Mouse (Mus musculus) layer of hippocampus, adult 6 months (tissue): ENCODE results near the gene Mpc1. TPM values are rescaled to one million over a fixed set of nuclear protein-coding genes. Genes with fewer than 3 reads are reported as not detected.

ENCODE experiments used
- long read RNA-seq, 2 experiments: library from polyadenylated mRNA; unstranded; transcript quantifications; one replicate each; pipeline ENCODE4 v2.0.0; 2019 to 2020
- polyA plus RNA-seq: library from polyadenylated mRNA; unstranded; fragments of <200 nt; fragmentation: Nextera tagmentation; gene quantifications from 2 replicates; pipeline ENCODE4 v1.2.3, GENCODE M21; 2021

Mpc1 gene
- 640 and 708 TPM in 2 replicates for polyA plus RNA-seq
- long read RNA-seq, experiment 1, transcript Mpc1-204 (3 exons, 670 nt): minor isoform, 6 of 424 reads
- long read RNA-seq, experiment 1, transcript Mpc1-202 (5 exons, 555 nt): major isoform, 10 of 424 reads
- long read RNA-seq, experiment 1, partial matches to known transcripts: 1 of 424 reads
- long read RNA-seq, experiment 1, other reads (novel, unspliced or antisense): 407 of 424 reads
- long read RNA-seq, experiment 2, transcript Mpc1-202 (5 exons, 555 nt): major isoform, 6 of 150 reads
- long read RNA-seq, experiment 2, partial matches to known transcripts: 0 of 150 reads
- long read RNA-seq, experiment 2, other reads (novel, unspliced or antisense): 140 of 150 reads

DNA sequence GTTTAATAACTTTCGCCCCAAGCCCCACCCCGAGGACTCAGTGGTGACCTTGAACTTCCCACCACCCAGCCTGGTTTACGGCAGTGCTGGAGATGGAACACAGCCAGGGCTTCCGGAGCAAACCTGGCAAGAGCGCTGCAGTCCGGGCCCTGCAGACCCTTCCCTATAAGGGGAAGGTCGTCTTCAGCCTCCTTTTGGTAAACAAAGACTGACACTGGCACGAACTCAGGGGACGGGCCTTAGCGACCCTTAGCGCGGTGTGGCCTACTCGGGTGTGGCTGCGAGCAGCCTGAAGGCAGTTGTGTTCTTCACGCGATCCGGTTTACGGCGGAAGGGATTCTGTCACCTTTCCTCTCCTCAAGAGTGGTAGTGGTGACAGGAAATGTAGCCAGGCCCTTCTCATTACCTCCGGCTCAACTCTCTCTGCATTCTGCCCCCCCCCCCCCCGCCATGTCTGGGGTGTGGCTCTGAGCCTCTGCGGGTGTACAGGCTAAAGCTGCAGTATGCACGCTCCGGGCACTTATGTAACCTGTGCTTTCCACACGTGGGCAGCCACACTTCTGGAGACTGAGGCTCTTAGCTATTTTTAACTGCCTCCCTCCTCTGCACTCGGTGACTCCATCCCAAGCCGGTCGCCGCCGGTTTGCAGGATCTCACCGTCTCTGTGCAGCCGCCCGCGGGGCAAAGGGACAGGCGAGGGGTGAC is at the start of gene Mpc1:
Mpc1 (plus strand) TSS at position 84 of the 705 bp plus-strand sequence.

DNA sequence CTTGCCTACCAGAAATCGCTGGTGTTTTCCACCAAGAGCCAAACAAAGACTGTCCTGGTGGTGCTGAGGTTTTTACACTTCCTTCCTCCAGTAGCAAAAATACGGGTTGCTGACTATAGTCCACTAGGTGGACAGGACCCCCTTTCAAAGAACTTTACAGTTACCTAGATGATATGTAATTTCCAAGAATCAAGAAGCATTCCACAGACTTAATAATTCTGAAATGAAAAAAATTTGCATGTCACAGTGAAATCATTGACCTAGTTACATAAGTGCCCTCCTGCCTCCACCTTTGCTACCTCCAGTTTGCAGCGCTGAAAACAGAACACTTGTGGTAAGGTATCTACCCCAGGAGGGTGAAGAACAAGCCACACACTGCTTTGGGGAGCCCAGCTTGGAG is 47.0 kb upstream of the Mpc1 start, which contains the start of gene Ccr6:
Ccr6 (plus strand) TSS at position 301 of the 400 bp plus-strand sequence.

DNA sequence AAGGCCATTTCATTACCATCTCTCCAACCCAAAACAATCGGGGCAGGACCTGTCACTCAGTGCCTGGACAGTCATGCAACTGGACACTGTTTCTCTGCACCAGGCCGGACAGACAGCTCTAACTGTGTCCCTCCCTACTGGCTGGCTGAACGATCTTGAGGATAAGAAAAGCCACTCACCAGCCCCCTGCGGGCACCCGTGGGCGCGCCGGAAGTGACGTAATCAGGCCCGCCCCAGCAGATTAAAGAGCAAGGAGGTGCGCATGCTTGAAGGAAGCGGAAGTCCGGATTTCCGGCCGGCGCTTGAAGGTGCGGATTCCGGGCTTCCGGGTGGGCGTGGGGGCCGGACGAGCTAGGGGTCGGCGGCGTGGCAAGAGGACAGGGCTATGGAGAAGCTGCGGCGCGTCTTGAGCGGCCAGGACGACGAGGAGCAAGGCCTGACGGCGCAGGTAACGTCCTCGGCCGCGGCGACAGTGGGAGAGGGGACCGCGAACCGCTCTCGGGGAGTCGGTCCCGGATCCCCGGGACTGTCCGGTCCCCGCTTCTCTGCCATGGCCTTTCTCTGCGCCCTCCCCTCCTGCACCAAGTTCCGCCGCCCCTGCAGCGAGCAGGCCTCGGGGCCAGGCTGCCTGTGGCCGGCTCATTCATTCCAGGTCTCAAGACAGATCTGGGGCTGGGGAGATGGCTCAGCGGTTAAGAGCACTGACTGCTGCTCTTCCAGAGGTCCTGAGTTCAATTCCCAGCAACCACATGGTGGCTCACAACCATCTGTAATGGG is 28.3 kb downstream of the Mpc1 start, which contains the start of gene Sft2d1:
Sft2d1 (plus strand) TSS at position 265 of the 777 bp plus-strand sequence.

DNA sequence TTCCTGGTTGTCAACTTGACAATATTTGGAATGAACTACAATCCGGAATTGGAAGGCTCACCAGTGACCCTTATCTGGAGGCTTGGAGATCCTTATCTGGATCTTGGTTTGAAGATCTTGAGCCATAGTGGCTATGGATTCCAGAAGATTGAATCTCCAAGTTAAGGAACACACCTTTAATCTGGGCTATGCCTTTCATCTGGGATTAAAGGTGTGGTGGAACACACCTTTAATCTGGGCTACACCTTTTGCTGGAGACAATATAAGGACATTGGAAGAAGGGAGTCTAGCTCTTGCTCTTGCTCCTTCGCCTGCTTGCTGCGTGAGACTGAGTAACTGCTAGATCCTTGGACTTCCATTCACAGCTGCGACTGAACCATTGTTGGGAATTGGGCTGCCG is 54.5 kb downstream of the Mpc1 start, which contains the start of gene Prr18:
Prr18 (plus strand) TSS at position 301 of the 400 bp plus-strand sequence.

Other genes with a start within 250 kb of the Mpc1 start
- gene Gm49673, start 135.1 kb upstream of the Mpc1 start, polyA plus RNA-seq: 0.16 and 0.23 TPM in 2 replicates
- 23.4 and 32.0 TPM in 2 replicates for gene Rnaset2a, start 134.8 kb upstream of the Mpc1 start, polyA plus RNA-seq
- gene Fgfr1op, start 117.4 kb upstream of the Mpc1 start, polyA plus RNA-seq: 7.5 and 9.4 TPM in 2 replicates
- not detected in 2 replicates for gene Ccr6, start 46.9 kb upstream of the Mpc1 start, polyA plus RNA-seq
- gene Sft2d1, start 28.2 kb downstream of the Mpc1 start, polyA plus RNA-seq: 142 and 144 TPM in 2 replicates
- gene Prr18, start 54.6 kb downstream of the Mpc1 start, polyA plus RNA-seq: 10.3 and 11.9 TPM in 2 replicates
- gene T2, start 73.1 kb downstream of the Mpc1 start, polyA plus RNA-seq: 0.44 and 0.48 TPM in 2 replicates
- not detected in 2 replicates for gene T, start 151.5 kb downstream of the Mpc1 start, polyA plus RNA-seq
- gene Pde10a, start 242.5 kb downstream of the Mpc1 start, polyA plus RNA-seq: 5.3 and 6.7 TPM in 2 replicates